Mouse (Mus musculus) c-Kit-positive CD71-positive TER-119-negative erythroid progenitor cells, embryonic 14.5 days (primary cell): Measurements from ENCODE around the gene Slc25a41.
A peak's percentile ranks its signal among the peaks of the same experiment; 100 is the strongest.

ENCODE experiments used
- DNase-seq: peaks from one replicate; pipeline ENCODE4 v3.0.0-alpha.2; 2013; ENCODE audit warnings: low read depth

The Slc25a41 gene

DNA sequence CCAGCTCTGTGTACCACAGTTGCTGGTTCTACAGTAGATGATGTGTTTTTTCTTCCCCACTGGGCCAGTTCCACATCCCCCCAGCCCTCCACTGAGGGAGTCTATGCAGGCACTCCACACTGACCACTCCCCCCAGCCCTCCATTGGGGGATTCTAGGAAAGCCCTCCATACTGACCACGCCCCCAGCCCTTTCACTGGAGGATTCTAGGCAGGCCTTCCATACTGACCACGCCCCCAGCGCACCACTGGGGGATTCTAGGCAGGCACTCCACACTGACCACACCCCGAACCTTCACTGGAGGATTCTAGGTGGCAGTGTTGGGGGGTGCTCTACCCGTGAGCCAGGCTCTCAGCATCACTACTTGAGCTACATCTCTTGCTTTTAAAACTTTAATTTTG lies 6.0 kb upstream of the Slc25a41 start:
- no peak for DNase-seq

DNA sequence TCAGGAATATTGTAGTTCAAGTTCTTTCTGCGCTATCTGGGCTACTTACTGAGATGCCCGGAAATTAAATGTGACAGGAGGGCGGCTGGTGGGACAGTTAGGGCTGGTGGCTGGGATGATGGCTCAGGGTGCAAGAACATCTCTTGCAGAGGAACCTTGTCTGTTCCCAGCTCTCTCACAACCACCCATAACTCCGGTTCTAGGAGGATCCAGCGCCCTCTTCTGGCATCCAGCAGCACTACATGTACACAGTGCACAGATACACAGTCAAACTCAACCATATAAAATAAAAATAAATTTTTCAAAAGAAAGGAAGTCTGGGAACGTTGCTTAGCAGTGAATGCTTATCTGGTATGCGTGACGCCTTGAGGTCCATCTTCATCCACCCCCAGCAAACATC lies 2.5 kb downstream of the Slc25a41 start:
- DNase-seq = no peak

DNA sequence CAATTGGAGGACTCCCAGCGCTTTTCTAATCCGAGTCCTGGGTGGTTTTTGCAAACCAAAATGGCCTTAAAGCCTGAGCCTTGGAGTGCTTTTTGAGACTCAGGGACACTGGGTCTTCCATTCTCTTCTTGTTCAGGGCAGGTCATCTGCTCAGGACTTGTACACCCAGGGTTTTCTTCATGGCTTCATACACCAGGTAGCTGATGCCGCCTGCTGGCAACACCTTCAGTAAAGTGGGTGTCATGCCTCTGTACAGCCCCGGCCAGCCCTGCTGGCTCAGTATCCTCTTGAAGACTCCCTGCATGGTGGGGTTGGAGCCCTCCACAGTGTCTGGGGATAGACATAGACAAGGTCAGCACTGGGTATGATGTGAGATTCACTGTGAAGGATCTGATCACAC lies 8.6 kb downstream of the Slc25a41 start:
- no peak for DNase-seq

DNA sequence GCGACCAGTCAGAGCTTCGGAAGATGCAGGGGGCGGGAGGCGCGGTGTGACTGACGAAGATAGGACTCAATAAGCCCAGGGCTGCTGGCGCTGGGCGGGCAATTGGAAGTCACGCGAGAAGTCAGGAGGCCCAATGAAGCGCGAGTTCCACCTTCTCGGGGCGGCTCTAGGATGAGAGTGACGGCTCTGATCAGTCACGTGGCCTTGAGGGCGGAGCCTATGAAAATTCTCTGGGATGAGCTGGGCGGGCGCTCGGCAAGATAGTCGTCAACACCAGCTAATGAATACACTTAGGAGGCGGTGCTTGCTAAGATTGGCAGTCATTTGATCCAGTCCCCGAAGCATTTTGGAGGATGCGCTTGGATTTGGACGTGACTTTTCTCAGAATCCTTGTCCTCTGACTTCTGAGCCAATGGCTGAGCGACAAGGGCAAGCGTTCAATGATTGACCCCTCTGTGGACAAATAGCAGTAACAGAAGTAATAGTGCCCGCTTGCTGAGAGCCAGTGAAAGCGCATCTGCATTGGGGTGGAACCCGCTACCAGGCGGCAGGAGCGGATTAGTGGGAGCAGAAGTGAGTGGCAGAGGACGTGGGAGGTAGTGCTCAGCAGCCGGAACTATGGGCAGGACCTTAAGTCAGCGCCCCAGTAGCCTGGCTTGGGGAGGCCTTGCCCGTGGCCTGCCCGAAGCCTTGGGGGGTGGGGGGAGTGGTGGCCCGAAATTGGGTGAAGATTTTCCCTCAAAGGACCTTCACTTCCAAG lies 9.6 kb downstream of the Slc25a41 start:
- DNase-seq = peak; percentile 100

DNA sequence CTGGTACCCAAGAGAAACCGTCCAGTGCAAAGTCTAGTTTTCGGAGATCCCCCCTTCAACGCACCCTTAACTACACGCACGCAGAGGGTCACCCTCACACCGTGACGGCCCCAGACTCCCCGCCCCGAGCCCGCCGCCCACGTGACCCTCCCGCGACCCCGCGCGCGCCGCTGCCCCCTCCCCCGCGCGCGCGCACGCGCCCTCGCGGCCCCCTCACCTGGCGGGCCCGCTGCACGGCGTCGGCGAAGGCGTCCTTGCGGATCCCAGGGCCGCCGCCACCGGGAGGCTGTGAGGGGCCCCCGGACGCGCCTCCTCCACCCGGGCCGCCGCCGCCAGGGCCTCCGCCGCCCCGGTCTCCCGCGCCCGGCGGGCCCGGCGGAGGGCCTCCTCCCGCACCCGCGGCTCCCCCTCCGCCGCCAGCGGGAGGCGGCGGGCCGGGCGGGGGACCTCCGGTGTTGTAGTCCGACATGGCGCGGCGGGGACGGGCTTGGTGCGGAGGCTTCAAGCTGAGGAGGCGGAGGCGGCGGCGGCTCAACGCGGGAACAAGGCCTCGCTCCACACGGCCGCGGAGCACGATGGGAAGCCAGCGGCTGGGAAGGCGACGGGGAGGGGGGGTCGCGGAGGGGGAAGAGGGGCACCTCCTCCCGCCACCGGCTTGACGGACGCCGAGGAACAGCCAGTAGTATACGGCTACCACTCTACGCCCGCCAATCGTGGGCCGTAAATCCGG lies 10.4 kb downstream of the Slc25a41 start, which contains the start of gene Khsrp:
Gene Khsrp, minus strand, starts transcription at position 592 of the 730 bp plus-strand sequence.
- DNase-seq = no peak

DNA sequence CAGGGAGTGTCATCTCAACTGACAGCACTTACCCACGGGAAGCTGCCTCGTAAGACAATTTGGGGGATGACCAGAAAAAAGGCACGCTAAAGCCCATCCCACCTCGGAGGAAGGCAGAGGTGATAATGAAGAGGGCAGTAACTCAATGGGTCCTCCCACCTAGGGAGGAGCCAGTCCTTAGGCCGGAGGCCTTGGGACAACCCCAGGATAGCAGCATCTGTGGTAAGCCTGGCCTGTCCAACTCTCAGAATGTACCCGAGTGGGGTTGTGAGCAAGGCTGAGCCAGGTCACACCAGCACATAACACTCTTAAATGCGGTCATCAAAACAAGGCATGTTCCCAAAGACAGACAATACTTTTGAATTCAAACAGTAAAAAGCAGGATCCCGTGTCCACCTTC lies 11.8 kb downstream of the Slc25a41 start:
- DNase-seq = peak; percentile 64

DNA sequence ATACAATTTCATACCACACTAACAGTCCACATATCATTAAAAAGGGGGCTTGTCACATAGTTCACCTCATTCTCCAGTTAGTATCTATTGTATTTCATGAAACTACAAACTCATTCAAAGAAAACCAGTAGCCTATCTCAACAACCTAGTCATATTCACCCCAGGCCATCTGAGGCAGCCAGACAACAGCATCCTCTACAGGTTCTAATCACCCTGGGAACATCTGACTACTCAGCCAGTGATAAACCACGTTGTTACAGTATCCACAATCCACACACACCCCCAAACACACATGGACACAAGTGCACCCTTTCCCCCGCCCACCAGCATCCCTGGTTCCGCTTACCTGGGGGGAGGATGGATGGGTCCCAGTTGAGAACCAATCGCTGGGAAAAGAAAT lies 14.0 kb downstream of the Slc25a41 start:
- DNase-seq = no peak

GRCm38 (mm10) chr17:57020960-57021359 lies 20.5 kb downstream of the Slc25a41 start:
- no peak for DNase-seq

GRCm38 (mm10) chr17:57019693-57020092 lies 21.8 kb downstream of the Slc25a41 start:
- DNase-seq = peak; percentile 74

DNA sequence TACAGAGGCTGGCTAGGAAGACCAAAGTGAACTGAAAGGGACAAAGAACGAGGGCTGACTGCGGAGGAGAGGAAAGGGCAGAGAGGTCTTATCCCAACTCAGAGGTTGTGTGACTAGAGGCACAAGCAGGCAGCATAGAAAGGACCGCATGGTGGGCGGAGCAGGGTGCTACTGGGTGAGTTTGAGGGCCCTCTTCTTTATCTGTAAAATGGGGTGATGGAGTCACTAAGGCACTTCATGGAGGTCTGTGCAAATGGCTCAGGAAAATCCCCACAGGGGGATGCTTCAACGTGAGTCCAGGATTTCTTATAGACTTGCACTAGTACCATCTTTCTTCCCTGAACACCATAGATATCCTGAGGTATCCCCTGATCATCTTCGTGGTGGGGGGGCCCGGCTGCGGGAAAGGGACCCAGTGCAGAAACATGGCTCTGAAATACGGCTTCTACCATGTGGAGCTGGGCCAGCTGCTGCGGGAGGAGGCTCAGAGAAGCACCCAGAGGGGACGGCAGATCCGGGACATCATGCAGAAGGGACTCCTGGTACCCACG lies 29.1 kb downstream of the Slc25a41 start:
- DNase-seq = no peak

GRCm38 (mm10) chr17:57011236-57012141 lies 30.0 kb downstream of the Slc25a41 start, which contains the start of the genes Gtf2f1 and Gm17949:
Gene Gtf2f1 (minus strand): TSS chr17:57011288.
Gene Gm17949 (plus strand): TSS chr17:57011469.
- DNase-seq = peak; percentile 95

GRCm38 (mm10) chr17:57010911-57011235 lies 30.6 kb downstream of the Slc25a41 start:
- DNase-seq = no peak

GRCm38 (mm10) chr17:57007137-57007905 lies 34.1 kb downstream of the Slc25a41 start:
- DNase-seq = no peak

- DNase-seq = no peak
These were observed 37.5 kb downstream of the Slc25a41 start for GRCm38 (mm10) chr17:57003994-57004393.

- no peak for DNase-seq
These were observed 40.2 kb downstream of the Slc25a41 start for GRCm38 (mm10) chr17:57001228-57001627.

DNA sequence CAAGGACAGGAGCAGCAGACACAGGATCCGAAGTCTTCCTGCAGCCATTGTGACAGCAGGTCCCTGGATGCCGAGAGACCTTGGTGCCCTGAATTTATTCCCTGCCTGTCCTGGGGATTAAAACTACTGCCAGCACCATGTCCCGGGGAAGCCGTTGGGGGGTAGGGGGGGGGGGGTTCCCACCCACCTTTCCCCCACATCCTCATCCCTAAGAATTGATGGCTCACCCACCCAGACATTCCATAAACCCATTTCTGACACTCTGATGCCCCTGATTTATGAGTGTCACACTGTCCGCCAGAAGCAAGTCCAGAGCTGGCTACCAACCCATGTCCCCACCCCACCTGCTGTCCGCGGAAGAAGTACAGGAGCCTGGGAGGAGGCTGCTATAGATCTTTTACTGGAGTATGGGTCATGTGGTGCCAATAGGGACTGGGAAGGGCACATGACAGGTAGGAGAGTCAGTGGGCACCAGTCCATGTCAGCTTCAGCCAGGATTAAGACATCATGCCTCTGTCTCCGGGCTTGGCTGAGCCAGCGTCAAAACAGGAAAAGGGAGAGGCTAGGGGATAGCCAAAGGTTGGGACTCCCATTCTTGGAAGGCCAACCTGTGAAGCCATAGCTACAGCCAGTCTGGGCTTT lies 41.4 kb downstream of the Slc25a41 start, which contains the start of gene Pspn:
Gene Pspn, minus strand, starts transcription at position 51 of the 642 bp plus-strand sequence.
- no peak for DNase-seq

- DNase-seq = no peak
These were observed 42.0 kb downstream of the Slc25a41 start for GRCm38 (mm10) chr17:56999414-56999813.

- peak; percentile 98 for DNase-seq
These were observed 44.3 kb downstream of the Slc25a41 start, which contains the start of gene Alkbh7 for GRCm38 (mm10) chr17:56997029-56997667. Gene Alkbh7 (plus strand): TSS chr17:56997339.

- DNase-seq = no peak
These were observed 44.9 kb downstream of the Slc25a41 start for GRCm38 (mm10) chr17:56996506-56996905.

DNA sequence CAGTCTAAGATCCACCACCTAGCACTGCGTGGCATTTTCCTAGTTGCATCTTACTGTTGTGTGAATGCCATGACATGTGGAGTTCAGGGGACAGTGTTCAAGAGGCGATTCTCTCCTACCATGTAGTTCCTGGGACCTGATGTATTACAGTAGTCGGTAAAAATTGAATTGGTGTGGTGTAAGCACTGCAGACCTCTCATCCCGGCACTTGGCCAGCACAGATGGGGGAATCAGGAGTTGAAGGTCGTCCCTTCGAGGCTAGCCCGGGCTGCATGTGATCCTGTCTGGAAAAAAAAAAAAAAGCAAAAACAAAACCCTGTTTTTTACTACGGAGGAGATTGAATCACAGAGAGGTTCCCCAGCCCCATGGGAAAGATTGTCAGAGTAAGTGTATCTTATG lies 46.4 kb downstream of the Slc25a41 start:
- no peak for DNase-seq
